Mouse (Mus musculus) large intestine, adult 2 months (tissue): ENCODE measurements around the gene Dad1. TPM values are rescaled to one million over a fixed set of nuclear protein-coding genes. Genes with fewer than 3 reads are reported as not detected.

Experiments
- DNase-seq: peaks from one replicate; pipeline ENCODE4 v3.0.0-alpha.2; 2012; ENCODE audit warnings: low read depth, low spot score
- WGBS: fragments of 180-500 bp; shearing (Covaris S2); methylation state at CpG from one replicate; pipeline ENCODE4 v1.1.7; 2018; 5-methylcytosine and 5-hydroxymethylcytosine counted together
- polyA plus RNA-seq: library from polyadenylated mRNA; depleted of rRNA; stranded (reverse); fragments of >200 nt; gene quantifications from 2 replicates; pipeline ENCODE4 v1.2.3, GENCODE M21; 2012; rRNA removed

The Dad1 gene
- polyA plus RNA-seq, 1 experiment = 904 TPM

DNA sequence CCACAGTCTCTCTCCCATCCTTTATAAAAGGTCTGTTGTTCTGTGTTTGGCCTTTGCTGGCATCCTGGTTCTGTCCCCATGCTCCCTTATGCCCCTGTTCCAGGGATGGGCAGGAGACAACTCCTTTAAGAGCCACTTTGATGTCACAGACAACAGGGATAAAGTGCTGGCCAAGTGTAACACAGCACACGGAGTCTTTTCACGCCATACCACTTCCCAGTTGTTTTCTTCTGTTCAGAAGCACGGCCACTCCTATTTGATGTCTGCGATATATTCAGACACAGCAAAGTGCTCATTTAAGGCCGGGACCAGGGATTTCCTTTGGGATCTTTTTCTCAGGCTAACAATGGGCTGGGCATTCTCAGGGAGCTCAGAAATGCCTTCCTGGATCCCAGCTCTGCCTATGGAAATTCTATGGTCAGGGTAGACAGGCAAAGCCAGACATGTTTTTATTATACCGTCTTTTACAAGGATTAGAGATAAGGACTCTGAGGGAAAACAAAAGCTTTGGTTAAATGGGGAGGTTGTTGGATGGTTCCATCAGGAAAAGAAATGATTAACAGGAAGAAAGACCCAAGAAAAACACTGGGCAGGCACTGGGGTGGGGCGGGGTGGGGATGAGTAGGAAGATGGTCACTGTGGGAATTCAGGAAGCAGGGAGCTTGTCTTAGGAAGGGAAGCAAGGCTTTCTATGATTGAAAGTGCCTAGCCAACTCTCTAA is 63.4 kb downstream of the Dad1 start:
- no peak for DNase-seq
- WGBS = 22% methylated on average over 7 of the region's 7 CpGs

DNA sequence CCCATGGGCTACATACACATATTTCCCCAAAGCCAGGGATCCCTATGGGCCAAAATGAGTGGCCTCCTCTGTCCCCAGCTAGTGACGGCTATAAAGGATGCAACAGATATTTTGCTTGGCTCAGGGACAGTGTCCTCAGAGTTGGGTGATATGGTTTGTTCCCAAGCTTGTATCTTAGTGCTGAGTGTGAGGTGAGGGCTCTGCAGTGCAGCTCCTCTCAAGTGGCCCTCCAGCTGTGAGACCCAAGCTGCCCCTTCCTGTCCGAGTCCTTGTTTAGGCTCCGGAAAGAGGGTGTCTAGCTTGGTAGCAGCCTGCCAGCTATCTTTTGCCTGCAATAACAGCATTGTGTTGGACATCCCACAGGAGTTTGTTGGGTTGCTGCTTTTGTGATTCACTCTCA is 64.6 kb downstream of the Dad1 start:
- 83% methylated on average over 3 of the region's 3 CpGs for WGBS
- no peak for DNase-seq

GRCm38 (mm10) chr14:54187211-54187610 is 66.7 kb downstream of the Dad1 start:
- DNase-seq = no peak
- whole genome bisulfite sequencing = 89% methylated on average over 6 of the region's 6 CpGs

Other genes with a start within 250 kb of the Dad1 start
- gene Abhd4, start 84 bp upstream of the Dad1 start, polyA plus RNA-seq = 36.9 and 54.5 TPM in 2 replicates
- gene Olfr49, start 30.8 kb upstream of the Dad1 start, polyA plus RNA-seq = not detected in 2 replicates
- 92.6 and 121 TPM in 2 replicates for gene Oxa1l, start 106.7 kb upstream of the Dad1 start, polyA plus RNA-seq
- gene Slc7a7, start 163.7 kb upstream of the Dad1 start, polyA plus RNA-seq = 211 and 290 TPM in 2 replicates
- 315 and 345 TPM in 2 replicates for gene Mrpl52, start 172.8 kb upstream of the Dad1 start, polyA plus RNA-seq
- 37.7 and 47.3 TPM in 2 replicates for gene Mmp14, start 177.5 kb upstream of the Dad1 start, polyA plus RNA-seq
- gene Lrp10, start 210.0 kb upstream of the Dad1 start, polyA plus RNA-seq = 192 and 196 TPM in 2 replicates
- 0.07 and 0.19 TPM in 2 replicates for gene Rem2, start 222.0 kb upstream of the Dad1 start, polyA plus RNA-seq